ENCODE assay signal across 15 mouse cellular contexts in genomic region chr9:96953443-96953842, GRCm38 (mm10).
DNase-seq lines count a peak whose midpoint lies in the region; ATAC-seq lines count a peak whose summit lies in the region.
"Had no signal": no experiment of that assay in that cellular context is flagged by ENCODE, and none has a peak within 500 bp of the region (broad histone marks: within the 10 kb centered on the region; RNA-seq: fewer than 3 reads in every experiment).

No protein-coding gene starts in this region.

- H3K4me2 ChIP-seq in heart, embryonic 14.5 days (ENCODE audit: low read length), result peak overlapping the region; percentile 46
- H3K4me2 ChIP-seq in neural tube, embryonic 15.5 days, result no peak overlapping the region
- H3K4me2 ChIP-seq: embryonic facial prominence, embryonic 12.5 days; liver, embryonic 15.5 days; midbrain, embryonic 13.5 days had no signal

- H3K9me3 ChIP-seq in heart, embryonic 14.5 days (ENCODE audit: control insufficient read depth, low read length), result no peaks in the 10 kb centered on the region
- H3K9me3 ChIP-seq in neural tube, embryonic 15.5 days (replicated peaks), result no peaks in the 10 kb centered on the region
- H3K9me3 ChIP-seq: embryonic facial prominence, embryonic 12.5 days; liver, embryonic 15.5 days; midbrain, embryonic 13.5 days had no signal

- DNase-seq in heart, adult 18-20 months, result no peak
- DNase-seq in CD4-positive helper T cell, adult 2 months (ENCODE audit: low read depth, low spot score), result peak; percentile 82
- peak; percentile 37 to 59 for DNase-seq in CD8-positive naive resting alpha-beta T cell, adult 2 months (ENCODE audit: low read depth in 2 of 2, low spot score in 2 of 2)
- peak; percentile 42 to 75 for DNase-seq in thymus, adult 18-20 months
- no peak for DNase-seq in lung, postnatal 10 days
- DNase-seq: kidney, adult 8-10 months; kidney, postnatal 4 days; lung, postnatal 36 days; retina, postnatal 1 day; spleen, adult 18-20 months had no signal

- WGBS in heart, embryonic 14.5 days, result 57% methylated on average over 8 of the region's 8 CpGs
- 87% methylated on average over 8 of the region's 8 CpGs for WGBS in neural tube, embryonic 15.5 days

- H3K9ac ChIP-seq in heart, embryonic 14.5 days (ENCODE audit: low read length), result peak overlapping the region; percentile 55
- H3K9ac ChIP-seq in neural tube, embryonic 15.5 days (replicated peaks), result no peak overlapping the region
- H3K9ac ChIP-seq: embryonic facial prominence, embryonic 12.5 days; liver, embryonic 15.5 days; midbrain, embryonic 13.5 days had no signal

- H3K27me3 ChIP-seq in heart, embryonic 14.5 days (ENCODE audit: control insufficient read depth, insufficient read depth, low read length), result no peaks in the 10 kb centered on the region
- H3K27me3 ChIP-seq in neural tube, embryonic 15.5 days (replicated peaks), result no peaks in the 10 kb centered on the region
- H3K27me3 ChIP-seq: embryonic facial prominence, embryonic 12.5 days; midbrain, embryonic 13.5 days had no signal

- H3K4me1 ChIP-seq in heart, embryonic 14.5 days (ENCODE audit: control insufficient read depth in 2 of 2, insufficient read depth in 2 of 2, low read length in 2 of 2), result peaks cover 85 to 95% of the 10 kb centered on the region in 2 experiments
- H3K4me1 ChIP-seq in neural tube, embryonic 15.5 days, result peaks cover 59% of the 10 kb centered on the region
- H3K4me1 ChIP-seq: liver, embryonic 15.5 days had no signal

- H3K27ac ChIP-seq in heart, embryonic 14.5 days (replicated peaks in 1 of 2; ENCODE audit: control insufficient read depth in 1 of 2, insufficient read depth in 1 of 2, low read depth in 2 of 2, low read length in 2 of 2), result peak overlapping the region; percentile 94 to 97
- no peak overlapping the region for H3K27ac ChIP-seq in neural tube, embryonic 15.5 days (replicated peaks)
- H3K27ac ChIP-seq: embryonic facial prominence, embryonic 12.5 days; liver, embryonic 15.5 days; midbrain, embryonic 13.5 days had no signal

- no peak for ATAC-seq in heart, embryonic 14.5 days (ENCODE audit: insufficient number of reproducible peaks, insufficient read depth, low FRiP score, low read depth)
- no peak for ATAC-seq in neural tube, embryonic 15.5 days (ENCODE audit: low FRiP score)
- ATAC-seq: midbrain, embryonic 13.5 days had no signal

- no peaks in the 10 kb centered on the region for H3K36me3 ChIP-seq in heart, embryonic 14.5 days (ENCODE audit: control insufficient read depth, insufficient read depth, low read length)
- H3K36me3 ChIP-seq in neural tube, embryonic 15.5 days, result no peaks in the 10 kb centered on the region
- H3K36me3 ChIP-seq: embryonic facial prominence, embryonic 12.5 days; liver, embryonic 15.5 days; midbrain, embryonic 13.5 days had no signal

- no peak overlapping the region for H3K4me3 ChIP-seq in heart, embryonic 14.5 days (ENCODE audit: control insufficient read depth in 1 of 2, insufficient read depth in 1 of 2, low read depth in 1 of 2, low read length in 2 of 2)
- no peak overlapping the region for H3K4me3 ChIP-seq in neural tube, embryonic 15.5 days (replicated peaks)
- H3K4me3 ChIP-seq: embryonic facial prominence, embryonic 12.5 days; liver, embryonic 15.5 days; midbrain, embryonic 13.5 days had no signal

Comparison
In these comparisons a context has a peak if more than half of its experiments do, and no peak if none do; other contexts are left out.
1. DNase-seq: peak in CD4-positive helper T cell, adult 2 months (single experiment), CD8-positive naive resting alpha-beta T cell, adult 2 months (2 of 2) and thymus, adult 18-20 months (2 of 2); none in heart, adult 18-20 months (0 of 2) and lung, postnatal 10 days (single experiment).